16 mouse cellular contexts compared by ENCODE assay signal in the genomic region with DNA sequence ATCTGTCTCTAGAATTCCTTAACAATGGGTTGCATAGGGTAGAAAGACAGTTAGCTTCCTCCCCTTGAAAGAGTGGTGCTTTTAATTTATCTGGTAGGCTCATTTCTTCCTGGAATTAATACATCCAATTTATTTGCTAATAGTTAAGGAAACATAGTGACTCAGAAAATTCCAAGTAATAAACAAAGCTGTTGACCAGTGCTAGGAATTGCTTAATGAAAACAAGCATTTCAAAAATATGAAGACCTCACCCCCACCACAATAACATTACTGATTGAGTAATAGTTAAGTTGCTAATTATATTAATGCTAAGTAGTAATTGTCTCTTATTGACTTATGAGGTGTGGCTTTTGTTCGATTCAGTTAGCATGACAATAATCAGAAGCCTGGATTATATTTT.
"Had no signal": no experiment of that assay in that cellular context is flagged by ENCODE, and none has a peak within 500 bp of the region (broad histone marks: within the 10 kb centered on the region; RNA-seq: fewer than 3 reads in every experiment).

No protein-coding gene starts in this region.

- H3K4me1 ChIP-seq: neural tube, embryonic 13.5 days; neural tube, embryonic 15.5 days; stomach, embryonic 15.5 days had no signal

- H3K27me3 ChIP-seq: neural tube, embryonic 13.5 days; neural tube, embryonic 15.5 days; stomach, embryonic 15.5 days had no signal

- H3K4me3 ChIP-seq: neural tube, embryonic 13.5 days; neural tube, embryonic 15.5 days; stomach, embryonic 15.5 days had no signal

- H3K36me3 ChIP-seq: neural tube, embryonic 13.5 days; neural tube, embryonic 15.5 days; stomach, embryonic 15.5 days had no signal

- H3K4me2 ChIP-seq: neural tube, embryonic 13.5 days; neural tube, embryonic 15.5 days; stomach, embryonic 15.5 days had no signal

- H3K27ac ChIP-seq: neural tube, embryonic 13.5 days; neural tube, embryonic 15.5 days; stomach, embryonic 15.5 days; stomach, postnatal 0 days had no signal

- DNase-seq: retina, postnatal 1 day; right cerebral cortex, adult 18-20 months; right cerebral cortex, postnatal 14 days; right cerebral cortex, postnatal 25 days; right cerebral cortex, postnatal 4 days; spleen, adult 18-20 months; thymus, adult 18-20 months; thymus, adult 2 months; thymus, postnatal 14 days; thymus, postnatal 25 days; thymus, postnatal 36 days; thymus, postnatal 4 days had no signal

- H3K9me3 ChIP-seq: neural tube, embryonic 13.5 days; neural tube, embryonic 15.5 days; stomach, embryonic 15.5 days had no signal

- H3K9ac ChIP-seq: neural tube, embryonic 13.5 days; neural tube, embryonic 15.5 days; stomach, embryonic 15.5 days had no signal
